Mouse (Mus musculus) midbrain, embryonic 15.5 days (tissue): ENCODE data around the gene Sim1. TPM values are rescaled to one million over a fixed set of nuclear protein-coding genes. Genes with fewer than 3 reads are reported as not detected.

Source experiments
- ATAC-seq: fragments of 200-750 bp; cut with Nextera tagmentation; replicated peaks from 2 replicates; pipeline ENCODE4 v1.8.0; 2017; ENCODE audit warnings: moderate TSS enrichment
- H3K27ac ChIP-seq: fragments of 300-500 bp; sonication (generic); 2 replicates; pipeline ENCODE4 v1.5.1; 2015; ENCODE audit warnings: mild to moderate bottlenecking, inconsistent platforms
- H3K27me3 ChIP-seq: fragments of 300-500 bp; sonication (generic); replicated peaks from 2 replicates; pipeline ENCODE4 v1.6.1; 2015; ENCODE audit warnings: inconsistent platforms
- H3K36me3 ChIP-seq: fragments of 300-500 bp; sonication (generic); replicated peaks from 2 replicates; pipeline ENCODE4 v1.6.1; 2015; ENCODE audit warnings: inconsistent platforms
- H3K4me1 ChIP-seq: fragments of 300-500 bp; sonication (generic); 2 replicates; pipeline ENCODE4 v1.6.1; 2015; ENCODE audit warnings: inconsistent platforms
- H3K4me2 ChIP-seq: fragments of 300-500 bp; sonication (generic); 2 replicates; pipeline ENCODE4 v1.6.1; 2015; ENCODE audit warnings: inconsistent platforms, mild to moderate bottlenecking, moderate library complexity
- H3K4me3 ChIP-seq: fragments of 300-500 bp; sonication (generic); 2 replicates; pipeline ENCODE4 v1.5.1; 2015; ENCODE audit warnings: mild to moderate bottlenecking, inconsistent platforms
- H3K9ac ChIP-seq: fragments of 300-500 bp; sonication (generic); 2 replicates; pipeline ENCODE4 v1.6.1; 2015; ENCODE audit warnings: mild to moderate bottlenecking, inconsistent platforms
- H3K9me3 ChIP-seq: fragments of 300-500 bp; sonication (generic); 2 replicates; pipeline ENCODE4 v1.6.1; 2016; ENCODE audit warnings: inconsistent platforms
- WGBS: fragments of 180-500 bp; shearing (Covaris S2); methylation state at CpG from one replicate; pipeline ENCODE4 v1.1.7; 2015; ENCODE audit warnings: mixed read lengths; 5-methylcytosine and 5-hydroxymethylcytosine counted together
- polyA plus RNA-seq: library from polyadenylated mRNA; unstranded; fragments of >200 nt; fragmentation: Nextera tagmentation; extraction: Ambion mirVana; gene quantifications from 2 replicates; pipeline ENCODE4 v1.2.1, GENCODE M21; 2015

Sim1 gene
- polyA plus RNA-seq, 1 experiment from 2014 or later, result 3.8 TPM

GRCm38 (mm10) chr10:51011391-51012150 lies 117.0 kb downstream of the Sim1 start:
- Histone ChIP-seq H3K27ac (no peak overlapping the region), H3K27me3 (peaks cover 11% of the 10 kb centered on the region), H3K4me3 (no peak overlapping the region), H3K4me1 (peaks cover 18% of the 10 kb centered on the region), H3K4me2 (peak overlapping the region; percentile 8; the same call in 1 of the 2 replicates), H3K9ac (no peak overlapping the region), H3K36me3 (no peaks in the 10 kb centered on the region), H3K9me3 (no peaks in the 10 kb centered on the region)
- WGBS, result 2% methylated on average over 8 of the region's 8 CpGs
- ATAC-seq, result peak; percentile 84

- H3K9ac ChIP-seq, result no peak overlapping the region
- H3K4me2 ChIP-seq, result no peak overlapping the region
- no peak; the same call in 1 of the 2 replicates for ATAC-seq
- H3K27ac ChIP-seq, result no peak overlapping the region
- H3K36me3 ChIP-seq, result no peaks in the 10 kb centered on the region
- 24% methylated on average over 2 of the region's 2 CpGs for WGBS
- peaks cover 13% of the 10 kb centered on the region for H3K4me1 ChIP-seq
- H3K4me3 ChIP-seq, result no peak overlapping the region
- H3K27me3 ChIP-seq, result peaks cover 3% of the 10 kb centered on the region
- H3K9me3 ChIP-seq, result no peaks in the 10 kb centered on the region
Measured at GRCm38 (mm10) chr10:51014901-51015300, 120.3 kb downstream of the Sim1 start.

DNA sequence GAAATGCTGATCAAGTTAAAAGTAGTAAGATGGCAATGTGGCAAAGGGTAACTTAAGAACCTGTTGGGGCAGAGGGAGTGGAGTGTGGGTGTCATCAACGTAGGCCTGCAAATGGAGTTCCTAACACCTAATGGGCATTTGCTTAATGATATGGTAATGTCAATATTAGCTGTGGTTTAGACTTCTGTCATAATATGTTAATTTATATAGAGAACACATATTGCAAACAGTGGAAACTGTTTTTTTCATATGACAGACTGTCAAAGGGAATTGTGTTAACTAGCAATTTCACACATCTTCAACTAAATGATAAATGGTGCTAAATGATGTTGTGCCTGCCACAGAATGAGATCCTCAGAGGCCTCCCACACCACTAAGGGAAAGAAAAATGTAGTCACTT lies 120.8 kb downstream of the Sim1 start:
- no peaks in the 10 kb centered on the region for H3K27me3 ChIP-seq
- no peak overlapping the region for H3K27ac ChIP-seq
- H3K9ac ChIP-seq, result no peak overlapping the region
- no peaks in the 10 kb centered on the region for H3K36me3 ChIP-seq
- H3K4me1 ChIP-seq, result peaks cover 13% of the 10 kb centered on the region
- no peaks in the 10 kb centered on the region for H3K9me3 ChIP-seq
- no peak for ATAC-seq
- 46% methylated on average over 1 of the region's 1 CpGs for WGBS
- H3K4me2 ChIP-seq, result no peak overlapping the region
- H3K4me3 ChIP-seq, result no peak overlapping the region

DNA sequence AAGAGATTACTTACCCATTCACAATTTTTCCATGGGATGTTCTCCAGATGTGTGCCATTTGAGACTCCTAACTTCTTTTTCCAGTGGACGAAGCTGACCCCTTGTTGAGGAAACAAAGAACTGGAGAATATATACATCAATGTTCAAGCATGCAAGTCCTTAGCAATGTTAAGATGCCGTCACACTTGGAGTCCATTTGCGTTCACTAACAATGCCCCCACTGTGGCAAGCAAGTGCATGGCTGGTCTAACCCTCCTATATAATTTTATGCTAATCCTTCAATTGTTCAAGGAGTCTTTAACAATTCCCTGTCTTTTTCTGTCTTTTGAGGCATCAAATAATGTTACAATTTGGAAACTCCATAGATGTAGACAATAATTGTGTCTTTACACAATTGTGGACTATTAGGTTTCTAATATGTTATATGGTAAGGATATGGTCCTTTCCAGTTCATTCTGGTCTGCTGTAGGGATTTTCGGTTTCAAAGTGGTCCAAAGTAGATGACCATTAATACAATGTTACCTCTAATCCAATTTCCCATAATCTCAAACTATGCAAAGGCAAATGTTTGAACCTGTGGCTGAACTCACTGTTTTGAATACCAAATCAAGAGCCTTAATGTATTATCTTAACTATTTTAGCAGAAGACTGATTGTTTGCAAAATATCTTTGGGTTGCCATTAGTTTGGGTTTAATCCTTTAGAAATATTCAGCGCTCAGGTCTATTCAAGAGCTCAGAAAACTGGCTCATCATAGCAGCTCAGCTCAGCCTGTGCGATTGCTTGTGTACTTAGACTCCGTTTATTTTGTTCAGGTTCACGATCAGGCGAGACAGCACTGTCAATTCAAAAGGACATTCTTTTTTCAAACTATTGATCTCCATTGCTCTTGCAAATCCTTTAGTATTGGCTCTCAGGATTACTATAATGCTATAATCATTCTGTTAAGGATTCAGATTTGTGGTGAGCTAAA lies 129.0 kb downstream of the Sim1 start:
- 0 out of 2 replicates have a peak, but pooled peaks cover 4% of the 10 kb centered on the region for H3K27me3 ChIP-seq
- ATAC-seq, result peak; percentile 45; the same call in 1 of the 2 replicates
- no peak overlapping the region for H3K4me3 ChIP-seq
- no peak overlapping the region for H3K4me2 ChIP-seq
- no peak overlapping the region for H3K27ac ChIP-seq
- no peaks in the 10 kb centered on the region for H3K4me1 ChIP-seq
- no peaks in the 10 kb centered on the region for H3K36me3 ChIP-seq
- no peaks in the 10 kb centered on the region for H3K9me3 ChIP-seq
- 21% methylated on average over 9 of the region's 9 CpGs for WGBS
- H3K9ac ChIP-seq, result no peak overlapping the region
